Mouse (Mus musculus) olfactory bulb, adult 2 months (tissue): ENCODE measurements around the gene Fbxl16. TPM values are rescaled to one million over a fixed set of nuclear protein-coding genes. Genes with fewer than 3 reads are reported as not detected.

Experiments used
- H3K27ac ChIP-seq: fragments of 200-500 bp; 2 replicates; pipeline ENCODE4 v1.5.1; 2012; ENCODE audit warnings: low read depth, low read length; ENCODE audit not compliant: insufficient read depth
- H3K4me1 ChIP-seq: fragments of 200-500 bp; 2 replicates; pipeline ENCODE4 v1.6.1; 2012; ENCODE audit warnings: low read length; ENCODE audit not compliant: control insufficient read depth, insufficient read depth
- H3K4me3 ChIP-seq: fragments of 200-500 bp; 2 replicates; pipeline ENCODE4 v1.5.1; 2012; ENCODE audit warnings: mild to moderate bottlenecking, low read depth, low read length, moderate library complexity; ENCODE audit not compliant: insufficient read depth
- CTCF ChIP-seq: fragments of 200-500 bp; IDR thresholded peaks from 2 replicates; pipeline ENCODE4 v1.5.1; 2012; ENCODE audit warnings: low read depth, mild to moderate bottlenecking, low read length, moderate library complexity; ENCODE audit not compliant: insufficient read depth
- POLR2A ChIP-seq: fragments of 200-500 bp; IDR thresholded peaks from 2 replicates; pipeline ENCODE4 v1.6.1; 2012; ENCODE audit warnings: mild to moderate bottlenecking, low read depth, low read length, moderate library complexity; ENCODE audit not compliant: insufficient read depth
- WGBS: fragments of 180-500 bp; shearing (Covaris S2); methylation state at CpG from one replicate; pipeline ENCODE4 v1.1.7; 2018; 5-methylcytosine and 5-hydroxymethylcytosine counted together
- polyA plus RNA-seq: library from polyadenylated mRNA; stranded (reverse); fragments of >200 nt; gene quantifications from 2 replicates; pipeline ENCODE4 v1.2.4, GENCODE M21; 2012; ENCODE audit warnings: low replicate concordance; ENCODE audit not compliant: missing spikeins, insufficient read depth, insufficient read length

The Fbxl16 gene
- polyA plus RNA-seq, 1 experiment: not detected

GRCm38 (mm10) chr17:25861704-25862612, 53.1 kb downstream of the Fbxl16 start:
- TF ChIP-seq POLR2A: no peak
- TF ChIP-seq CTCF: no peak
- H3K4me1 ChIP-seq: peaks cover 16% of the 10 kb centered on the region
- peak overlapping the region; percentile 90 for H3K27ac ChIP-seq
- WGBS: 13% methylated on average over 6 of the region's 6 CpGs
- H3K4me3 ChIP-seq: peak overlapping the region; percentile 66

DNA sequence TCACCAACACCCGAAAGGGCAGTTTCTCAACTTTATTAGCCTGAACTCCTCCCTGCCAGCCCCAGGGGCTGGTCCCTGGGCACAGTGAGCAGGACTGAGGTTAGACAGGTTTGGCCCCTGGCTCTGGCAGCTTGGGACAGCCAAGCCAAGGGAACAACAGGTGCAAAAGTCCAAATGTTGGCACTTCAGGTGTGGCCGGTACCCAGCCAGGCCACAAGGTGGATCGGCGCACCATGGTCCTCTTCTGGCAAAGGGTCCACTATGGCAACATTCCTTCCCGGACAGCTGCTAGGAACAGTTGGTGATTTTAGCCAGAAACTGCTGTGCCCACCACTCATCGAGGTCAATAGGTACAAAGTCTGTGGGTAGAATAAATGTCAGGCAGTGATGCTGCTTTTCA, 54.8 kb downstream of the Fbxl16 start:
- Histone ChIP-seq H3K27ac (no peak overlapping the region), H3K4me3 (no peak overlapping the region), H3K4me1 (peaks cover 18% of the 10 kb centered on the region)
- WGBS: 91% methylated on average over 6 of the region's 6 CpGs
- no peak for TF ChIP-seq POLR2A
- TF ChIP-seq CTCF: no peak

DNA sequence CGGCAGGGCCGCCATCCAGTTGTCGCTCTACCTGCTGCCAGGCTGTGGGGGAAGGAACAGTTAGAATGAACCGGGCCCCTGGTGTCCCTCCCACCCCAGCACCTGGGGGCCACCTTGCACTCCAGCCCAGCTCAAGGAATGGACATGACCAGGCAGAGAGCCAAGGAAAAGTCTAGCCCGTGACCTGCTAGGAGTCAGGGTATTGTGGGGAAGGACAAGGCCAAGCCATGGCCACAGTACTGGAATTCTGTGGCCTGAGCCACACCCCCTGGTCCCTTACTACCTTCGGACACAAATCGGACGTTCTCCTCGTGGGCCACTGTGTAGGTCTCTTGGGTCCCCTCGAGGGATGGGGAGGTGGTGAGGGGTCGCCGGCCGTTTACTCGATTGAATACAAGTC, 55.4 kb downstream of the Fbxl16 start:
- peaks cover 18% of the 10 kb centered on the region for H3K4me1 ChIP-seq
- WGBS: 91% methylated on average over 14 of the region's 14 CpGs
- H3K27ac ChIP-seq: no peak overlapping the region
- no peak overlapping the region for H3K4me3 ChIP-seq
- no peak for TF ChIP-seq POLR2A
- TF ChIP-seq CTCF: no peak

DNA sequence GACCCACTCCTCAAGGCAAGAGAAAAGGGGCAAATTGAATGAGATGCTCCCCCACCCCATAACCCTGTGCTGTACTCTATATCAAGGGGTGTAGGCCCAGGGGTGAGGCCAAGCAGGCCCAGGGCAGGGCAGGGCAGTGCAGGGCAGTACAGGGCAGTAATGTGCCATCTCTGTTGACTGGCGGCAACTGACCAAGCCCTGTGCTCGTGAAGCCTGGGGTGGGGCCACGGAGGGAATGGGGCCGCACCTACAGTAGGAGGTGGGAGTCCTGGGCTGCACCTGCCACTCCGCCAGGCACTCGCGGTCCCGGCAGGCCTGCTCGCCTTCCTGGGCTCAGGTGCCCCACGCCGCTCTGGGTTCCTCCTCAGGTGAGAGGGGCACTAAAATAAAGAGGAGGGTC, 56.4 kb downstream of the Fbxl16 start:
- H3K4me3 ChIP-seq: no peak overlapping the region
- no peak overlapping the region for H3K27ac ChIP-seq
- WGBS: 97% methylated on average over 11 of the region's 11 CpGs
- no peak for TF ChIP-seq CTCF
- peaks cover 15% of the 10 kb centered on the region for H3K4me1 ChIP-seq

DNA sequence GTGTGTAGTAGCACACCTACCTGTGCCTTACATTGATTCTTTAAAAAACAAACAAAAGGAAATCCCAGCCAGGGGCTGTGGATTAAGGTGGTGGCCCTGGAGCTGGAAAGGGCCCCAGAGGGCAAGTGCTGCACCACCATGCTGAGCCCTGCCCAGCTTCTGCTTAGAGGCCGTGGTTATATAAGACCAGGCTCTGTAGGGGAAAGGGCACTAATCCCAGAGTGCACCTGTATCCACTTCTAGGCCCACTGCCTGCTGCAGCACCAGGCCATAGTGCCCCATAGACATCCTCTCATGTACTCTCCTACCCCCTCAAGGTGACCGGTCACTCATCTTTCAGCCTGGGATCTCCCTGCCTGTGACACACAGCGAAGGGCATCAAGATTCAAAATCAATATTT, 57.3 kb downstream of the Fbxl16 start:
- Histone ChIP-seq H3K27ac (no peak overlapping the region), H3K4me3 (no peak overlapping the region), H3K4me1 (peaks cover 7% of the 10 kb centered on the region)
- 94% methylated on average over 3 of the region's 3 CpGs for WGBS
- no peak for TF ChIP-seq POLR2A
- no peak for TF ChIP-seq CTCF

GRCm38 (mm10) chr17:25867509-25867835, 58.6 kb downstream of the Fbxl16 start:
- 12% methylated on average over 7 of the region's 7 CpGs for WGBS
- no peak overlapping the region for H3K27ac ChIP-seq
- peaks cover 7% of the 10 kb centered on the region for H3K4me1 ChIP-seq
- no peak for TF ChIP-seq POLR2A
- no peak for TF ChIP-seq CTCF
- peak overlapping the region; percentile 74 for H3K4me3 ChIP-seq

- TF ChIP-seq POLR2A (no peak), CTCF (0 out of 2 replicates have a peak, but pooled peaks have one; percentile 3)
- H3K27ac ChIP-seq: peak overlapping the region; percentile 2; the same call in 1 of the 2 replicates
- peak overlapping the region; percentile 74 for H3K4me3 ChIP-seq
- H3K4me1 ChIP-seq: peaks cover 7% of the 10 kb centered on the region
- under 1% methylated on average over 42 of the region's 42 CpGs for WGBS
These were observed 59.1 kb downstream of the Fbxl16 start for GRCm38 (mm10) chr17:25867836-25868600.

- under 1% methylated on average over 24 of the region's 24 CpGs for WGBS
- H3K4me1 ChIP-seq: peaks cover 7% of the 10 kb centered on the region
- TF ChIP-seq CTCF: 0 out of 2 replicates have a peak, but pooled peaks have one; percentile 6
- TF ChIP-seq POLR2A: peak; percentile 64
- H3K4me3 ChIP-seq: peak within 1 kb of the TSS; percentile 74
- peak within 1 kb of the TSS; percentile 66 for H3K27ac ChIP-seq
These were observed 59.8 kb downstream of the Fbxl16 start, which contains the start of gene Mcrip2 for GRCm38 (mm10) chr17:25868601-25869191. Gene Mcrip2, minus strand, starts transcription at chr17:25868764.
